Mouse (Mus musculus) kidney, postnatal 0 days (tissue): ENCODE measurements around the gene Sh3gl3. TPM values are rescaled to one million over a fixed set of nuclear protein-coding genes. Genes with fewer than 3 reads are reported as not detected.

Experiments used
- ATAC-seq: fragments of 200-750 bp; cut with Nextera tagmentation; replicated peaks from 2 replicates; pipeline ENCODE4 v1.8.0; 2017; ENCODE audit warnings: low read depth, moderate number of reproducible peaks, moderate TSS enrichment, moderate library complexity; ENCODE audit not compliant: low FRiP score
- DNase-seq: peaks from one replicate; pipeline ENCODE4 v3.0.0-alpha.2; 2016; ENCODE audit warnings: low spot score
- H3K27ac ChIP-seq: fragments of 300-500 bp; sonication (generic); 2 replicates; pipeline ENCODE4 v1.5.1; 2014; ENCODE audit warnings: mild to moderate bottlenecking
- H3K27me3 ChIP-seq: fragments of 300-500 bp; sonication (generic); 2 replicates; pipeline ENCODE4 v1.6.1; 2014; ENCODE audit warnings: low read length, mixed read lengths; ENCODE audit not compliant: insufficient read depth
- H3K36me3 ChIP-seq: fragments of 300-500 bp; sonication (generic); 2 replicates; pipeline ENCODE4 v1.6.1; 2014; ENCODE audit warnings: low read length, mixed read lengths; ENCODE audit not compliant: insufficient read depth
- H3K4me1 ChIP-seq: fragments of 300-500 bp; sonication (generic); replicated peaks from 2 replicates; pipeline ENCODE4 v1.6.1; 2014; ENCODE audit warnings: antibody characterized with exemption, low read length, mixed read lengths; ENCODE audit not compliant: insufficient read depth
- H3K4me2 ChIP-seq: fragments of 300-500 bp; sonication (generic); 2 replicates; pipeline ENCODE4 v1.6.1; 2014; ENCODE audit warnings: mild to moderate bottlenecking, low read length, moderate library complexity, mixed read lengths
- H3K4me3 ChIP-seq: fragments of 300-500 bp; sonication (generic); replicated peaks from 2 replicates; pipeline ENCODE4 v1.5.1; 2014; ENCODE audit warnings: low read depth, low read length
- H3K9ac ChIP-seq: fragments of 300-500 bp; sonication (generic); 2 replicates; pipeline ENCODE4 v1.6.1; 2014; ENCODE audit warnings: low read depth, low read length
- H3K9me3 ChIP-seq: fragments of 300-500 bp; sonication (generic); replicated peaks from 2 replicates; pipeline ENCODE4 v1.6.1; 2016; ENCODE audit warnings: low read length, inconsistent platforms, mixed read lengths
- CTCF ChIP-seq: IDR thresholded peaks from 2 replicates; pipeline ENCODE4 v1.5.1; 2016; ENCODE audit warnings: antibody characterized with exemption, low read depth, mild to moderate bottlenecking, moderate library complexity
- WGBS: fragments of 180-500 bp; shearing (Covaris S2); extraction: QIAGEN DNeasy Blood & Tissue Kit; methylation state at CpG from one replicate; pipeline ENCODE4 v1.1.7; 2014; 5-methylcytosine and 5-hydroxymethylcytosine counted together
- polyA plus RNA-seq: library from polyadenylated mRNA; unstranded; fragments of >200 nt; fragmentation: Nextera tagmentation; extraction: Ambion mirVana; gene quantifications from 2 replicates; pipeline ENCODE4 v1.2.1, GENCODE M21; 2015

Gene Sh3gl3
- polyA plus RNA-seq, 1 experiment from 2014 or later, result 16.4 TPM

GRCm38 (mm10) chr7:82308398-82308797 lies 134.8 kb downstream of the Sh3gl3 start:
- H3K9me3 ChIP-seq, result no peaks in the 10 kb centered on the region
- no peak overlapping the region for H3K4me2 ChIP-seq
- no peak for TF ChIP-seq CTCF
- no peak overlapping the region for H3K9ac ChIP-seq
- H3K4me3 ChIP-seq, result no peak overlapping the region
- no peaks in the 10 kb centered on the region for H3K27me3 ChIP-seq
- WGBS, result 80% methylated on average over 4 of the region's 4 CpGs
- H3K27ac ChIP-seq, result no peak overlapping the region
- ATAC-seq (no peak), DNase-seq (no peak)
- no peaks in the 10 kb centered on the region for H3K4me1 ChIP-seq
- H3K36me3 ChIP-seq, result no peaks in the 10 kb centered on the region

GRCm38 (mm10) chr7:82318515-82318914 lies 144.9 kb downstream of the Sh3gl3 start:
- Histone ChIP-seq H3K9ac (no peak overlapping the region), H3K4me2 (no peak overlapping the region), H3K27ac (no peak overlapping the region), H3K4me3 (no peak overlapping the region), H3K9me3 (no peaks in the 10 kb centered on the region), H3K36me3 (no peaks in the 10 kb centered on the region), H3K27me3 (no peaks in the 10 kb centered on the region), H3K4me1 (no peaks in the 10 kb centered on the region)
- DNase-seq (no peak), ATAC-seq (no peak)
- 69% methylated on average over 12 of the region's 12 CpGs for WGBS
- TF ChIP-seq CTCF, result no peak

- DNase-seq (no peak), ATAC-seq (no peak)
- H3K36me3 ChIP-seq, result no peaks in the 10 kb centered on the region
- H3K27me3 ChIP-seq, result no peaks in the 10 kb centered on the region
- H3K4me1 ChIP-seq, result no peaks in the 10 kb centered on the region
- no peak overlapping the region for H3K9ac ChIP-seq
- 50% methylated on average over 1 of the region's 1 CpGs for WGBS
- H3K27ac ChIP-seq, result no peak overlapping the region
- no peak for TF ChIP-seq CTCF
- no peak overlapping the region for H3K4me2 ChIP-seq
- no peak overlapping the region for H3K4me3 ChIP-seq
- no peaks in the 10 kb centered on the region for H3K9me3 ChIP-seq
Observed at GRCm38 (mm10) chr7:82326616-82327015, 153.0 kb downstream of the Sh3gl3 start.

- ATAC-seq (no peak), DNase-seq (no peak)
- no peaks in the 10 kb centered on the region for H3K4me1 ChIP-seq
- H3K9ac ChIP-seq, result no peak overlapping the region
- H3K9me3 ChIP-seq, result no peaks in the 10 kb centered on the region
- TF ChIP-seq CTCF, result no peak
- H3K4me3 ChIP-seq, result no peak overlapping the region
- 45% methylated on average over 4 of the region's 4 CpGs for WGBS
- H3K27me3 ChIP-seq, result no peaks in the 10 kb centered on the region
- no peaks in the 10 kb centered on the region for H3K36me3 ChIP-seq
- H3K4me2 ChIP-seq, result no peak overlapping the region
- no peak overlapping the region for H3K27ac ChIP-seq
Observed at GRCm38 (mm10) chr7:82327201-82327600, 153.6 kb downstream of the Sh3gl3 start.

GRCm38 (mm10) chr7:82327881-82328280 lies 154.2 kb downstream of the Sh3gl3 start:
- Histone ChIP-seq H3K27ac (no peak overlapping the region), H3K4me2 (no peak overlapping the region), H3K27me3 (no peaks in the 10 kb centered on the region), H3K36me3 (no peaks in the 10 kb centered on the region), H3K4me3 (no peak overlapping the region), H3K4me1 (no peaks in the 10 kb centered on the region), H3K9ac (no peak overlapping the region), H3K9me3 (no peaks in the 10 kb centered on the region)
- no peak for TF ChIP-seq CTCF
- DNase-seq (no peak), ATAC-seq (no peak)
- WGBS, result 70% methylated on average over 5 of the region's 5 CpGs

- H3K27me3 ChIP-seq, result peaks cover 3% of the 10 kb centered on the region
- no peaks in the 10 kb centered on the region for H3K4me1 ChIP-seq
- H3K4me2 ChIP-seq, result no peak overlapping the region
- TF ChIP-seq CTCF, result no peak
- ATAC-seq, result no peak
- no peak overlapping the region for H3K27ac ChIP-seq
- no peak overlapping the region for H3K4me3 ChIP-seq
- WGBS, result 71% methylated on average over 4 of the region's 4 CpGs
- no peaks in the 10 kb centered on the region for H3K9me3 ChIP-seq
- H3K36me3 ChIP-seq, result no peaks in the 10 kb centered on the region
- no peak for DNase-seq
- H3K9ac ChIP-seq, result no peak overlapping the region
Observed at GRCm38 (mm10) chr7:82329831-82330230, 156.2 kb downstream of the Sh3gl3 start.

GRCm38 (mm10) chr7:82330860-82331259 lies 157.2 kb downstream of the Sh3gl3 start:
- 63% methylated on average over 6 of the region's 6 CpGs for WGBS

More at GRCm38 (mm10) chr7:82330860-82331259, 157.2 kb downstream of the Sh3gl3 start:
- H3K27ac ChIP-seq, result no peak overlapping the region
- H3K4me3 ChIP-seq, result no peak overlapping the region
- no peaks in the 10 kb centered on the region for H3K9me3 ChIP-seq
- 0 out of 2 replicates have a peak, but pooled peaks cover under 1% of the 10 kb centered on the region for H3K4me1 ChIP-seq
- H3K27me3 ChIP-seq, result peaks cover 14% of the 10 kb centered on the region
- H3K9ac ChIP-seq, result no peak overlapping the region
- TF ChIP-seq CTCF, result no peak
- ATAC-seq, result no peak
- DNase-seq, result no peak
- H3K36me3 ChIP-seq, result no peaks in the 10 kb centered on the region
- H3K4me2 ChIP-seq, result no peak overlapping the region
